Mouse (Mus musculus) kidney, adult 2 months (tissue): ENCODE measurements around the gene Zfp282. TPM values are rescaled to one million over a fixed set of nuclear protein-coding genes. Genes with fewer than 3 reads are reported as not detected.

Experiments used
- DNase-seq: peaks from one replicate; pipeline ENCODE4 v3.0.0; 2021
- H3K27ac ChIP-seq: fragments of 200-500 bp; 2 replicates; pipeline ENCODE4 v1.5.1; 2012; ENCODE audit warnings: low read depth, low read length, control low read depth, inconsistent platforms; ENCODE audit not compliant: insufficient read depth
- H3K27me3 ChIP-seq: fragments of 200-500 bp; replicated peaks from 2 replicates; pipeline ENCODE4 v1.6.1; 2012; ENCODE audit warnings: mild to moderate bottlenecking, moderate library complexity, low read length, inconsistent platforms; ENCODE audit not compliant: control insufficient read depth, insufficient read depth
- H3K36me3 ChIP-seq: fragments of 200-500 bp; 2 replicates; pipeline ENCODE4 v1.6.1; 2012; ENCODE audit warnings: mild to moderate bottlenecking, moderate library complexity, low read length, inconsistent platforms; ENCODE audit not compliant: control insufficient read depth, insufficient read depth
- H3K4me1 ChIP-seq: fragments of 200-500 bp; 2 replicates; pipeline ENCODE4 v1.6.1; 2011; ENCODE audit warnings: low read length; ENCODE audit not compliant: control insufficient read depth, insufficient read depth
- H3K4me3 ChIP-seq: fragments of 200-500 bp; 2 replicates; pipeline ENCODE4 v1.5.1; 2011; ENCODE audit warnings: mild to moderate bottlenecking, low read depth, low read length, control low read depth; ENCODE audit not compliant: insufficient read depth
- CTCF ChIP-seq: fragments of 200-500 bp; conservative IDR thresholded peaks from 2 replicates; pipeline ENCODE4 v1.5.1; 2011; ENCODE audit warnings: low read depth, mild to moderate bottlenecking, control low read depth, low read length, moderate library complexity, mixed read lengths; ENCODE audit not compliant: insufficient read depth, insufficient read length
- POLR2A ChIP-seq: fragments of 200-500 bp; IDR thresholded peaks from one replicate; pipeline ENCODE4 v1.6.1; 2011; ENCODE audit warnings: low read depth, low read length, control low read depth
- WGBS: fragments of 180-500 bp; shearing (Covaris S2); methylation state at CpG from one replicate; pipeline ENCODE4 v1.1.7; 2018; 5-methylcytosine and 5-hydroxymethylcytosine counted together
- polyA plus RNA-seq: library from polyadenylated mRNA; depleted of rRNA; stranded (reverse); fragments of >200 nt; gene quantifications from 2 replicates; pipeline ENCODE4 v1.2.3, GENCODE M21; 2012

The Zfp282 gene
- polyA plus RNA-seq, 1 experiment: 6.2 TPM

DNA sequence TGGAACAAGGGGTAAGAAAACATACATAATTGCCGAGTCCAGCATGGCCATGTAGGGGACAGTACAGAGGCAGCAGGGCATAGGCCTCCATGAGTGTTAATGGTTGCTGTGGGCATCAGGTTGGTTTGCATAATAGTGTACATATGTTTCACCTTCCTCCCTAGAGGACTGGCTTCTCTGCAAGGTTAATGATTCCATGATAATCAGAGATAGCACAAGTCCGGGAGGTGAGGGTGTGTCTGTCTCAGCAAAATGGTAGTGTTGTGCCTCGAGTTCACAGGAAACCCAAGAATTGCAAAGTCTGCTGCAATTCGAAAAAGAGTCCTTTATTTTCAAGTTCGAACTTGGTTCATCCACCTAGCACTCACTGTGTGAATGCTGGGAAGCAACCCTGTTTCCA is 40.0 kb downstream of the Zfp282 start:
- DNase-seq: no peak
- TF ChIP-seq POLR2A (no peak), CTCF (no peak)
- Histone ChIP-seq H3K27me3 (no peaks in the 10 kb centered on the region), H3K4me1 (peaks cover 8% of the 10 kb centered on the region; the same call in 1 of the 2 replicates), H3K27ac (no peak overlapping the region), H3K4me3 (no peak overlapping the region), H3K36me3 (no peaks in the 10 kb centered on the region)
- 73% methylated on average over 5 of the region's 5 CpGs for WGBS

DNA sequence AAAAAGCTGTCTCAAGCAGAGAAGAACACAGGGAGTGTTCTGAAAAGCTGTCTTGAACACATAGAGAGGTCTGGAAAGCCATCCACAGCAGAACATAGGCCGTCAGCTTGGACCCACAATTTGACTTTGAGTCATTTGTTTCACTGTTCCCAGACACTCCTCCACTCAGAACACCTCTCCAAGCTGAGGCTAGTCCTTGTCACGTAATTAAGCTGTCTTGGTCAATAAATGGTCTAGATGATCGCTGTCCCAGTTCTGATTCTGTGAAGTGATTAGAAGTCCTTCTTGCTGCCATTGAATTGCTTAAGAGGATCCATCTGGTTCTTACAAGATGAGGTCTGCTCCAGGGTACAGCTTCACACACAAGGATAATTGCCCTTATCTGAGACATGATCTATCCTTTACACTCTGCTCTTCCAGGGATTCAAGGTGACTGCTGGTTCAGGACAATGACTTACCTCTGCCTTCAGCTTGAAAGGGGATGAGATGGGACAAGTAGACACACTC is 41.8 kb downstream of the Zfp282 start:
- H3K27me3 ChIP-seq: no peaks in the 10 kb centered on the region
- TF ChIP-seq CTCF: no peak
- TF ChIP-seq POLR2A: no peak
- DNase-seq: no peak
- no peak overlapping the region for H3K27ac ChIP-seq
- WGBS: 81% methylated on average over 3 of the region's 3 CpGs
- H3K4me3 ChIP-seq: no peak overlapping the region
- no peaks in the 10 kb centered on the region for H3K36me3 ChIP-seq
- H3K4me1 ChIP-seq: peaks cover 8% of the 10 kb centered on the region; the same call in 1 of the 2 replicates

DNA sequence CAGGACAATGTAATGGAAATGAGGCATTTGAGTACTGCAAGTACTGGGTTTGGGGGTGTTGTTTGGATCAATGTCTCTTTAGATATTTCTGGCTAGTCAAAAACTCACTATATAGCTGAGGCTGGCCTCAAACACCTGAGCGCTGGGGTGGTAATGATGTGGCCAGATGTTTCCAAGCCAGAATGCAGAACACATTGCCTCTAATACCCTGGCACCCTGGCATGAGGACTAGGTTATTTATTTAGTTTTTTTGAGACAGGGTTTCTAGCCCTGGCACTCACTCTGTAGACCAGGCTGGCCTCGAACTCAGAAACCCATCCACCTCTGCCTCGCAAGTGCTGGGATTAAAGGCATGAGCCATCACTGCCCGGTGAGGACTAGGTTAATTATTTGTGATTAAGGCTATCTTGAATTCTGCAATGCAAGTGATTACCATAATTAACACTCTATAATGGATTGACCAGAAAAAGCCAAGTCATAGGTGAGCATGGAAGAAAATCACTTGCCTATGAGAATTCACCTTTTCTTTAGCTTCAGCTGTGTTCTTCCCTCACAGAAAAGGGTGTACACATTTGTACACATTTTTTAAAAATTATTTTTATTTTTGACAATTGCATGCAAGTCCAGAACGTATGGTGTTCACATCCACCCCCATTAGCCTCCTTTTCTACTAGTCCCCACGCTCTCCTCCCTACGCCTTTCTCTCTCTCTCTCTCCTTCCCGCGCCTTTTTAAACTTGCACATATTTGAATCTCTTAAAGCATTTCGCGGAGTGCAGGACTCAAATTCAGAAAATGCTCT is 42.8 kb downstream of the Zfp282 start:
- WGBS: 27% methylated on average over 11 of the region's 11 CpGs
- Histone ChIP-seq H3K4me1 (peaks cover 8% of the 10 kb centered on the region; the same call in 1 of the 2 replicates), H3K27me3 (no peaks in the 10 kb centered on the region), H3K36me3 (no peaks in the 10 kb centered on the region), H3K27ac (no peak overlapping the region), H3K4me3 (peak overlapping the region; percentile 96)
- no peak for DNase-seq
- TF ChIP-seq CTCF: no peak
- no peak for TF ChIP-seq POLR2A

DNA sequence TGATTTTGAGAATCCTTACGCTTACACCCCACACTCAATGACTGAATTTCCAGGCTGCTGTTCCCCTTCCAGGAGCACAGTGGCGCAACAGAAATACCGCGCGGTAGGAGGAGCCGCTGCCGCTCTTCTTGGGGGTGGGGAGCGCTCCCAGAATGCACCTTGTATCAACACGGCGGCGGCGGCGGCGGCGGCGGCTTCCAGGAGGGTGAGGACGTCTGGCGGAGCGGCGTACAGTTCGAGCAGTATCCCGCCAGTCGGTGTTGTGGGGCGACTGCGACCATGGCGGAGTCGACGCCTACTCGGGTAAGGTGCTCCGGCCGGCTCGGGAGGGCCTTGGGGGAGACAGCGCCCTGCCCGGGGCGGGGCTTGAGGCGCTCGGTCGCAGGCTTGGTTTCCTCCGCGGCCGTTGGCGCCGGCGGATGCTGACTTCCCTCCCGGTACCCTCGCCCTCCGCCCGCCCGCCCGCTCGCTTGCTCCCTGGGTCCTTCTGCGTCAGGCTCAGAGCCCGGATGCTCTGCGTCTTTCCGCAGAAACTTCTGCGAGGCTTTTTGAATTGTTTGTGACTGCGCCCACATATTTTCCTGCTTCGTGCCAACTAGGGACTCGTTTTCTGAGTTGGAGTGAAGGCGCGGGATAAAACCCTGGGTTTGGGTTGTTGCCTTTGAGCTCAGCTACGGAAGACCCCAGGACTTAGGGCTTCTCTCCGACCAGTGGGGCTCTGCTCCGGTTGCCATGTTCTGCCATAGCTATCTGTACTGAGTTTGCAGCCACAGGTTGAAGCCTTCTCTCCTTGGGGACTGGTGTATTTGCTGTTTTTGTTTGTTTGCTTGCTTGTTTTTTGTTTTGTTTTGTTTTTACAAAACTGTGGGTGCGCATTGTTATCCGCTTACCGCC is 43.7 kb downstream of the Zfp282 start, which contains the start of gene Zfp212:
Zfp212 (plus strand) TSS at position 30 of the 894 bp plus-strand sequence.
- Histone ChIP-seq H3K4me3 (peak within 1 kb of the TSS; percentile 96), H3K27me3 (no peaks in the 10 kb centered on the region), H3K4me1 (peaks cover 8% of the 10 kb centered on the region; the same call in 1 of the 2 replicates), H3K27ac (peak within 1 kb of the TSS; percentile 100), H3K36me3 (no peaks in the 10 kb centered on the region)
- WGBS: under 1% methylated on average over 67 of the region's 67 CpGs
- TF ChIP-seq CTCF: peak; percentile 58
- no peak for TF ChIP-seq POLR2A
- DNase-seq: peak; percentile 94

DNA sequence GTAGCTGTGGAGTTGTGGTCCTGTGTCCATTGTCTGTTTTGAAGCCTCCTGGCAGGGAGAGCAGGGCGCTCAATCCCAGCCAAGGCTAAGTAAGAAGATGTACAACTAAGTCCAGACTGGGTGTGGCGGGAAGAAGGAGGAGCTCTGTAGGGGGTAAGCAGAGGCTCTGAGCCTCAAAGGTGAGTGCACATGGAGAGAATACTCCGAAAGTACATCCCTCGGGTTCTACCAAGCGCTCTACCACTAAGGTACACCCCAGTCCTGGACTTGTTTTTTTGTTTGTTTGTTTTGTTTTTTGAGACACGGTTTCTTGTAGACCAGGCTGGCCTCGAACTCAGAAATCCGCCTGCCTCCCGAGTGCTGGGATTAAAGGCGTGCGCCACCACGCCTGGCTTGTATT is 65.5 kb downstream of the Zfp282 start:
- Histone ChIP-seq H3K27ac (no peak overlapping the region), H3K36me3 (no peaks in the 10 kb centered on the region), H3K4me1 (no peaks in the 10 kb centered on the region), H3K4me3 (peak overlapping the region; percentile 35; the same call in 1 of the 2 replicates), H3K27me3 (no peaks in the 10 kb centered on the region)
- DNase-seq: no peak
- WGBS: 60% methylated on average over 12 of the region's 12 CpGs
- no peak for TF ChIP-seq CTCF
- TF ChIP-seq POLR2A: no peak

DNA sequence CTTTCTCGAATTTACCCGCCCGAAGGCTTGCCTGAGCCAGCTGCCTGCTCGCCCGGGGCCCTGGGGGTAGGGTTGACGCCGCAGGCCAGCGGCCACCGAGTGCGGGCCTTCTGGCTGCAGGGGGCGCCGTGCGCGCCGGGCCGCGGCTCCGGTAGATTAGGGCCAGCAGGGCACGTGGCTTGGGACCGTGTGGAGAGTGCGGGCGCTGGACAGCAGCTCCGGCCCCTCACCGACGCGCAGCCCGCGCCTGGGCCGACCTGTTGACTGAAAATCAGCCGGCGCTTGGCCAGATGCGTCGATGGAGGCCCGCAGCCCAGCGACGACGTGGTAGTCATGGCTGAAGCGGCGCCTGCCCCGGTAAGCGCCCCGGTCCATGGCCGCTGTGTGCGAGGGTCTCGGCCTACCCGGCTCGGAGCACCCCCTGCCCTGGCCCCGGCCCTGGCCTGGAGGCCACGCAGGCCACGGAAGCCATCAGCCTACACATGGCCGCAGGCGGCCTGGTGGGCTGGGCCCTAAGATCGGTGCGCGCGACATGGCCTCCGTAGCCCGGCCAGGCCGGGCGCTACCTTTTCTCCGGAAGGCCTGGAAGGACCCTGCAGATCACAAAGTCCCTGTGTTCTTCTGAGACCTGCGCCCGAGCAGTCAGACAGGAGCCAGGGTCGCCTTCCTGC is 66.2 kb downstream of the Zfp282 start:
- Histone ChIP-seq H3K4me1 (no peaks in the 10 kb centered on the region), H3K27me3 (no peaks in the 10 kb centered on the region), H3K36me3 (no peaks in the 10 kb centered on the region), H3K4me3 (peak overlapping the region; percentile 35), H3K27ac (no peak overlapping the region)
- peak; percentile 75 for DNase-seq
- 17% methylated on average over 64 of the region's 64 CpGs for WGBS
- peak; percentile 44; the same call in 1 of the 2 replicates for TF ChIP-seq CTCF
- no peak for TF ChIP-seq POLR2A
